Mouse (Mus musculus): ENCODE measurements around the gene Slc12a7. TPM values are rescaled to one million over a fixed set of nuclear protein-coding genes. Genes with fewer than 3 reads are reported as not detected.

Slc12a7 gene
- polyA plus RNA-seq, 1 experiment from 2014 or later, result 33.8 TPM

DNA sequence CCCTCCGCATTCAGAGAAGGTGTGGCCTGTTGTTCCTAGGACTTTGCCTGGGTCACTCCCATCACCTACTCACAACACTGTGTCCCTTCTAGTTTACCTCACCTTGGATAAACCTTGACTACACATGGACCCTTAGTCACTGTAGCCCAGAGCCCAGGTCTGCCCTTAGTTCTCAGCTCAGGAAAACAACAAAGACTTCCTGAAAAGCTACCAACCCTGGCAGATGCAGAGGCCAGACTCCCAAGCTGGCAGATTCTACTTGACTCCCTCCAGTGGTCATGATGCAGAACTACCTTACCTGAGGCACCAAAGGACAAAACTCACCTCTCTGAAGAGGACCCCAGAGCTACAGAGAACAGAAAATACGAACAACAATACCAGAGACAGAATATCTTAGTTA lies 18.9 kb upstream of the Slc12a7 start:
- peak; percentile 86 for DNase-seq (ENCODE audit: low spot score)

DNA sequence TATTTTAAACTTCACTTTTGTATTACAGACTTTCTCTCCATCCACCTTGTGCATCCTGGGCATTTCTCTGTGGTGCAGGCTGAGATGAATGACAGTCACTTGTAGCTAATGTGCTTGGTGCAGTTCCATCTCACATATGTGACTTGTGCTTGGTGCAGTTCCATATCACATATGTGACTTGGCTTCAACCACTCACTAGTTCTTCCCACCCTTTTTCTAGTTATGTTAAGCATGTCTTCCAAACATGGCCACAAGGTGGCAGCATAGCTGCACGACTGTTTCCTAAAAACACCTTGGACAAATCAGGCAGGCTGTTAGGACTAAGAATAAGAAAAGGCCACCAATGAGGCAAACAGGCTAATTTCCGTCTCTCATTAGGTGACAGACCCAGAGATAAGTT lies 14.7 kb upstream of the Slc12a7 start:
- DNase-seq (ENCODE audit: low spot score), result peak; percentile 94

DNA sequence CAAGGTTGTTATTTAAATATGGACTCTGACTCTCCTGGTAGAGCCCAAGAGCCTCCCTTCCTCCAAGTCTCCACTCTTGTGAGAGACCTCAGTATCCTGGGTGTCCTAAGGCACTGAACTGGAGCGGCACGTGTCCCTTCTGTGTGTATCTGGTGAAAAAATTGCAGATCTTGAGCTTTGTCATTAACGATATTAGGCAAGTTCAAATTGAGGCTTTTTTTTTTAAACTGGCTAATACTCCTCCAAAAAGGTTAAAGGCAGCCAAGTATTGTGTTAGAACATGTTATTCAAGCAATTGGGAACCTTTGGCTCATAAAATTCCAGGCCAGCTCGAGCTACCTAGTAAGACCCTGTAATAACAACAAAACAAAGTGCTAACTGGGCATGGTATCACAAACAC lies 12.7 kb upstream of the Slc12a7 start:
- no peak for DNase-seq (ENCODE audit: low spot score)

DNA sequence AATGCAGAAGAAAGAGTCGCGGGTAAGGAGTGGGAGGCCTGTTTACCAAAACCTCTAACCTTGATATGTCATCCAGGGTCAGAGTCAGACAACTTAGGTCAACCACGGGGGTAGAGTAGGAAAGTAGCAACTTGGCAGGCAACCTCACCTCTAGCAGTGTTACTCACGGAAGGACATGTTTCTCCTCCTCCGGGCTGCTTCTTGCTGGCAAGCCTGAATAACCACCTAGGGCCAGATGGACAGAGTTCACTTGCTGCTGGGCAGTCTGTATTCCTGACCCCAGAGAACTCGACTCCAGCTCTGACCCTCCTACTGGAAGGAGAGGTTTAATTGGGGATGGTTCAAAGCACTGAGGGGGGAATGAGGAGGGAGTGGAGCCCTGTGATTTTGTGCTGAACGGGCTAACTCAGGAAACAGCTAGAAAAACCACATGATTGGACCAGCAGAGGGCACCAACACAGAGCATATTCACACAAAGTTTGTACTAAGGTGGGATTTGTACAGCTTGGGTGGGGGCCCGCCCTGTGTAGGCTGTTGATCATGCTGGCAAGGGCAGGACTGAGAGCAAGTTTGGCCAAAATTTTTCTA lies 9.7 kb upstream of the Slc12a7 start:
- peak; percentile 68 for DNase-seq (ENCODE audit: low spot score)

DNA sequence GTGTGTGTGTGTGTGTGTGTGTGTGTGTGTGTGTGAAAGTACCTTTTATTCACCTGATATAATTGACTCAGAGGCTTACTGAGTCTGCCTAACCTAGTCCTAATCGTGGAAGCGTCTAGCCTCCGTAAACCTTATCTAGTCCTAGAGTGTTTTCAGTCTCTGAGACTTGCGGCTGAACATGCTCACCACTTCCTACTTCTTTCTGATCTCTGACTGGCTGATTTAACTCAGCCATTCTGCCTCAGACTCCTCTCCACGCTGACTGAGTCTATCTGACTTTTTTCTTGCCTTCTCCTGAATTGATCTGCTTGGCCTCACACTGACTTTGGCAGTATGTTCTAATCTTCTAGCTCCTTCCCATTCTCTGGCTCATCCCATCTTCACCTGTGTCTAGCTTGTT lies 7.6 kb upstream of the Slc12a7 start:
- DNase-seq (ENCODE audit: low spot score), result peak; percentile 80

DNA sequence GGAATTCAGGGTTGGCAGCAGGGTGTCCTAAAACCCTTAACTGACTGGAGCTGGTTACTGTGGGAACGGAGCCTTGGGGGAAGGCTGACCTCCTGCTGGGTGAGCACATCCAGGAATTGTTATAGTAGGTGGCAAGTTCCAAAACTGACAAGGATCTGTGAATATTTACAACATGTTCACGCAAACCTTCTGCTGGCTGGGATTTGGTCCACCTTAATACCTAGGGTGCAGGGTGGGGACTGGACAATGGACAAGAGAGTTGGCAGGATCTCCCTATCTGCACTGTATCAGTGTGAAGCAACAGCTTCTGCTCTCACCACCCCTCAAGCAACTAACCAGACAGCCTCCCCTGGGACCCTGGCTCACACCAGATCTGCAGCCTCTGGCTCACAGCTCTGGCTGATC lies 5.3 kb upstream of the Slc12a7 start:
- no peak for DNase-seq (ENCODE audit: low spot score)

DNA sequence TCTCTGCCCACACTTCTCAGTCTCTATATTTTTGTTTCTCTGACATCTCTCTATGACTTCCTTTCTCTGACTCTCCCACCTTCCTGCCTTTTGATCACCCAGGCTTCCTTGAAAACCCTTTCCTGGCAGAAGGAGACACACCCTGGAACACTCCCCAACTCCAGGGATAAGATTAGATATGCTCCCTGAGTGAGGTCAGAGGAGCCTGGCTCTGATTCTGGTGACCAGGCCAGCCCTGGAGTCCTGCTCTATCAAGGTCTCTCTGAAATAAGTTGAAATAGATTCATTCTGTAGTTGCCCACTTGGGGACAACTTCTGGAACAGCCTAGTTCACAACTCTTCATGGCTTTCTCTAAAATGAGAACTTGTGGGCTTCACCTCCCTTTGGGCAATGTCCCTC lies 4.3 kb upstream of the Slc12a7 start:
- DNase-seq (ENCODE audit: low spot score), result no peak

DNA sequence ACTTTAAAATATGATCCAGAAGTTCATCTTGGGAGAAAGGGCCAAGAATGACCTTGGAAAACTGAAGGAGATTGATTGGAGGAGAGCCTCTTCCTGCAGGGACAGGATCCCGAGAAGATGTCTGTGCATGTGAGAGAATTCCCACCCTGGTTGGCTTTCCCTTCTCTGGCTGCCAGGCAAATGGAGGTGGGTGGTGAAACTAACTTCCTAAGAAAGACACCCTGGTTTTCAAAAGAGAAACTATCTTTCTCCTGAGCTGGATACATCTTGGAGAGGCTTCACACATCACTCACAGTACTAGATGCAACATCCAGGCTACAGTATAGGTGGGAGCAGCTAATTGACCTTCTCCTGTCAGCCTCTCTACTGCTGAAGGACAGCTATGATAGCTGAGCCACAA lies 2.0 kb upstream of the Slc12a7 start:
- DNase-seq (ENCODE audit: low spot score), result no peak

DNA sequence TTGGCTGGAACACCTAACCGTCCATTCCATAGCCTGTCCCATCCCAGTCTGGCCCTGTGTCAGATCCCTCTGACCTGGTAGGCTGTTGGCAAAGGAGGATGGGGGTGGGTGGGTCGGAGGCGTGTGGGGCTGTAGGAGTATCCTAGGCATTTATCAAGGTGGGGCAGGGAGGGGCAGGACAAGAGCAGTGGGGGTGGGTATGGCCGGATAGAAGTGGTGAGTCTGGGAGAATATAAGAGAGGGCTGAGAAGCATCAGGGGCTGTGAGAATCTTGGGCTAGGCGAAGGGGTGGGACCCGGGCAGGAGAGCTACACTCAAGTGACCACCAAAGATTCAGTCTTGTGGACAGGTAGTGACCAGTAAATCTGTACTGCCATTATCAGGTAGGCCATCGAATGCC lies 659 bp upstream of the Slc12a7 start:
- DNase-seq (ENCODE audit: low spot score), result no peak

DNA sequence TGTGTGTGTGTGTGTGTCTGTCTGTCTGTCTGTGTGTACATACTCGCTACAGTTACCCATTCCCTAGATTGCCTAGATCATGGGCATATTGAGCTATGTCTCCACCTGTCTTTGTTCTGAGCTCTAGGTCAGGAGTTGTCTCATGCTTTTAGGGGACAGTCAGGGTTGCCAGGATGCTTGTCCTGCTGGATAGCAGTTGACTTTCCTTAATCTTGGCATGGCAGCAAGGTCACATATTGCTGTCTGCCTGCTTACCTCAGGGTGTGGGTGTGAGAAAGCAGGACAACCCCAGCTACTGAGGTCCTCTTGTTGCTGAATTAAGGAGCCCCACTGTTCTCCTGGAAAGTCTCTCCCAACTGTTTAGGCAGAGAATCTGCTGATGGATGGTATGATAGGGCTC lies 1.5 kb downstream of the Slc12a7 start:
- DNase-seq (ENCODE audit: low spot score), result no peak

DNA sequence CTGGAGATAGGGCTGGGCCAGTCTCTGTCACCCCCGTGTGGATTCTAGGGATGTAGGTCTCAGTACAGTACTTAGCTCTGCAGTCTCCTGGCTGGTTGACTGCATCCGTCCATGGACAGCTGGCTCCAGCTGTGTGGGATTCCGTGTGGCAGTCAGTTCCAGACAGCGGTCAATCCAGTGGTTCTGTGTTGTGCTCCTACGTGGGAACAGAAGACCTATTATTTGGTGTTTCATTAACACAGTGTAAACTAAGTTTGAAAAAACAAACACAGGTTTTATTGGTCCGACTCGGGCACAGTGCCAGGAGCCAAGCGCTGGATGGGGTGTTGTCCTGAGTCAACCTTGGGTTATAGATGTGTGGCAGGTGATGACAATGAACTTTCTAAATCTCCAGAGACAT lies 2.4 kb downstream of the Slc12a7 start:
- DNase-seq (ENCODE audit: low spot score), result no peak

DNA sequence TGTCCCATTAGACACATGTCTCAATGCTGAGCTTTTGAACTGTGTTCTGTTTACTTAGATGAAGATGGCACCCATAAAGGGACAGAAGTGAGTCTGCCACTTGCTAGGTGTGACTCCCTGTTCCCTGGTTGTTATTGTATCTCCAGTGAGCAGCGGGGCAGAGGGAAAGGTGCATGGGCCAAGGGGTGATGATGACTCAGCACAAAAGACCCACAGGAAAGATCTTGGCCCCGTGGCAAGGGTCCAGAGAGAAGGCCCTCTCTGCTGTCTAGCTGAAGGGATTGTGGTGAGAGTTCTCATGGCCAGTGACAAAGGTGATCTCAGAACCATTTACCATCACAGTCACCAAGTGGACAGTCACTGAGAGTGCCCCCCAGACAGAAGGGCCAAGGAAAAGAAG lies 3.0 kb downstream of the Slc12a7 start:
- DNase-seq (ENCODE audit: low spot score), result no peak

DNA sequence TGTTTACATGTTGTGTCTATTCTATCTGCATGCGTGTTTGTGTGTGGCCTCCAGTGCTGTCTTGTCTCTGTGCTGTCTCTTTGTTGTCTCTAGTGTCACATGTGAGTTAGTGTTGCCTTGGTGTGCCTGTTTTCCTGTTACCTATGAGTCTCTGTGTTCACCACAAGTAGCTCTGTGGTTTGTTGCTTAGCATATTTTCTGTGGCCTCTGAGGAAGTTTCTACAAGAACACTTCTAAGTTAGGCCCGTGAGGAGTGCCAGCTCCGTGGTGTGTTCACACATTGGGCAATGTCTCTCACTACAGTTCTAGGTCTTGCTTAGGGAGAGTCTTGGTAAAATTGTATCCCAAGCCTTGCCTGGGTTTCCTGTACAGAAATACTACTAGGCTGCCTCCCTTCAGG lies 4.0 kb downstream of the Slc12a7 start:
- peak; percentile 82 for DNase-seq (ENCODE audit: low spot score)

DNA sequence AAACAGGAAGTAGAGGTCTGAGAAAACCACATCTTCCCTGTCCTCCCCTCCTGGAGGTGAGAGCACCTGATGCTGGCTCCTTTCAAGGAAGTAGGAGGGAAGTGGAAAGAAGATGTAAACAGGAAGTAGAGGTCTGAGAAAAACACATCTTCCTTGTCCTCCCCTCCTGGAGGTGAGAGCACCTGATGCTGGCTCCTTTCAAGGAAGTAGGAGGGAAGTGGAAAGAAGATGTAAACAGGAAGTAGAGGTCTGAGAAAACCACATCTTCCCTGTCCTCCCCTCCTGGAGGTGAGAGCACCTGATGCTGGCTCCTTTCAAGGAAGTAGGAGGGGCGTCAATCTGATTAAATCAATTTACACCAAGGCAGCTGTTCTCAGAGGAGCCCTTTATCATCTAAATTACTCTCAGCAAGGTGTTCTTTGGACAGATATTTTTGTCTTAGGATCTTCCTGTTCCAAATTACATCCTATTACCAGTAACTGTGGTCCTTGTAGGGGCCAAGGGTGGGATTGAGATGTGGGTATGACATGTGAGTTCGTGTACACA lies 7.6 kb downstream of the Slc12a7 start:
- peak; percentile 65 for DNase-seq (ENCODE audit: low spot score)

DNA sequence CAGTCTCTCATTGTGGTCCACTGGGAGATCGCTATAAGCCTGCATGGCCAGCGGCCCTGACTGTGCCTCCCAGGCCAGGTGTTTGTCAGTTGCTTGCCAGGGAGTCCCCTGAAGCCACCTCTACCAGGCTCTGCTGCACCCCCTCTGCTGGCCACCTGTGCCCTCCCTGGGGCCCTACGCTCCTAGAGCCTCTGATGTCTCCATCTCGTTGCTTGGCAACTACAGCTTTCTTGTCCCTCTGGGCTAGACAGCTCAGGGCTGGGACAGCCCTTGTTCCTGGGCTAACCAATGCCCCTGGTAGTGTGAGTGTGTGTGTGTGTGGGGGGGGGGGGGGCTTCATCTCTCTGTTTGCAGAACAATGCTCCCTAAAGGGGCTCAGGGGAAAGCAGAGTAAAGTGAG lies 10.1 kb downstream of the Slc12a7 start:
- DNase-seq (ENCODE audit: low spot score), result peak; percentile 80

DNA sequence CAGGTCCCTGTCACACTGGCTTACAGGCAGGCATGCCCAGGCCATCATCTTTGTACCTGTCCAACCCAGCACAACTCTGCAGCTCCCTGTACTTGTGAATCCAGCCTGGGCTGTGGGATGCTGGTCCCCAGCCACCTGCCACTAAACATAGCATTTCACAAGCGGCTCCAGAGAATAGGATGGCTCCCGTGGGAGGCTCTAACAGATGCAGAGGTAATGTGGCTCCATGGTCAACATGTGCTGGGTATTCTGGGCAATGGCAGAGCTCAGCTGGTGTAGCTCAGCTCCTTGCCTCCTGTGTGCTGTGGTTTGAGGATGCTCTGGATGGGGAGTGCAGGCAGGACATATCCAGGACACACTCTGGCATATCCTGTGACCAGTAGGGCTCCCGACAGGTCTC lies 10.8 kb downstream of the Slc12a7 start:
- DNase-seq (ENCODE audit: low spot score), result no peak

DNA sequence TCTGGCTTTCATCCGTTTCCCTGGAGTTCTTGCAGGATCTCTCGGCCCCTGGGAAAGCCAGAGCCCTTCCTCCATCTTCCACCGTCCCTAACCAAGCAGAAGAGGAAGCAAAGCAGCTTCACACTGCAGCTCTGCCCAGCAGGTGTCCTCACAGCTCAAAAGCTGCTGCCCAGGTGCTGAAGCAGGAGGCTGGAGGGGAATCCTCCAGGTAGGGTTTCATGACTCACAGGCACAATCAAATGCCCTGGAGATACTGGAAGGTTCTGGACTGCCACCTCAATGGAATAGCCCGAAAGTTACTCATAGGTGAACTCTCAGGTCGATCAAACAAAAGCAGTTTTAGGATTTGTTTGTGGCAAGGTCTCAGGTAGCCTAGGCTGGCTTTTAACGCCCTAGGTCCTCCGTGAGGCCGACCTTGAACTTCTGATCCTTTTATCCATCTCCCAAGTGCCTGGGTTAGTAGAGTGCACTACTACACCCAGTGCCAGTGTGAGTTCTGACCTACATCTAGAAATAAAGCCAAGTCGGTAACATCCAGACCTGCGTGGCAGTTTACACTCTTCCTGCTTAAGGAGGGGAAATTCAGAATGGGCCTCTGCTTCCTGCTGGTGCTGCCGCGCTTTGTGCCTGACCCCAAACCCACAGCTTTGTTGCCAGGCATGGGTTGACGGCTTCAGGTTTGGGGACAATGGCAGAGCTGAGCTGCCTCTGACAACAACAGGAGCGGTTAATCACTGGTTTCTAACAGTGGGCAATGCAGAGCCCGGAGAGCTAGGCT lies 16.0 kb downstream of the Slc12a7 start:
- peak; percentile 64 for DNase-seq (ENCODE audit: low spot score)

DNA sequence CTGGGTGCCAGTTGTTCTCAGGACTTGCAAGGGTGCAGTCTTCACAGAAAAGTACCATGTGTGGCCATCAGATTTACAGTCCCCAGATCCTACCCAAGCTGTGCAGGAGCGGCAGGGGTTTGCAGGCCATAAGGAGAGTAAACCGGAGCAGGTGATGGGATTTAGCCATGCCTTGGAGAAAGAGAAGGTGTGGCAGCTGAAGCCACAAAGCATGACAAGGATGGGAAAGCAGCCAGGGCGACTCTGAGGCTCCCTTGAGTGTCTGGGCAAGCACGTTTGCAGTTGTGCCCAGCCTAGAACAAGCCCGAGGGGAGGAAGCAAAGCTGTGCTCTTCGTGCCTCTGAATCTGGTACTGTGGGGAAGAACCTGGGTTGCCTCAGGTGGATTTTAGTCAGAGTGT lies 17.5 kb downstream of the Slc12a7 start:
- no peak for DNase-seq (ENCODE audit: low spot score)

DNA sequence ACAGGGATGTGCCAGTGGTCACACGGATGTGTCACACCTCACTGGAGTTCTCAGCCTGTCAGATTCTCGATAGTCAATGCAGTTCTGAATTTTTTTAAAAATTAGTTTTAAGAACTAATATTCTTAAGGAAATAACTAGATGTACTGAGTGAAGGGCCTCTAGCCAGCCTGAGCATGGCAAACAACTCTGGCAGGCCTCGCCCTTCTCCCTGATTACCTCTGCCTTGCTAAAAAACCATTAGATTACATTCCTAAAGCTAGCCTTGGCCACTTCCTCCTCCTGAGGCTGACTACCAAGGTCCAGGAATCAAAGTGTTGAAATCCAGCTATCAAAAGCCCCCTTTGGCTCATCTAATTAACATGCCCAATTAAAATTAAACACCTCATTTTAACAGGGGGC lies 18.4 kb downstream of the Slc12a7 start:
- DNase-seq (ENCODE audit: low spot score), result no peak

DNA sequence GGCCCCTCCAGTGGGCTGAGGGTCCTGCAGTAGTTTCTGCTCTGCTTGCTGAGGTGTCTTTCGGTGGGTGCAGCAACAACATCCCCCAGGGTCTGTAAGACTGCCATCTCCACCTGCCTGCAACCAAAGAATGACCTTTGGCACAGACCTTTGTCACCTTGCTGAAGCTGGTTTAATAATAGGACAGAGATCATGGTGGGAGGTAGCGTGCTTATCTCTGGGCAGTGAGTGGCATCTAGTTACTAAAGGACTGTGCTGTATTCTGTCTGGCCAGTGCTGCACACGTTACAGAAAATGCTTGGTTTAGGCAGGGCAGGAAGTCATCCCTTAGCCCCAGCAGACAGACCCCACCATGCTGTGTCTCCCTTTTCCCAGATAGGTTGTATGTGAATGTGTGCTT lies 22.9 kb downstream of the Slc12a7 start:
- DNase-seq (ENCODE audit: low spot score), result no peak

DNA sequence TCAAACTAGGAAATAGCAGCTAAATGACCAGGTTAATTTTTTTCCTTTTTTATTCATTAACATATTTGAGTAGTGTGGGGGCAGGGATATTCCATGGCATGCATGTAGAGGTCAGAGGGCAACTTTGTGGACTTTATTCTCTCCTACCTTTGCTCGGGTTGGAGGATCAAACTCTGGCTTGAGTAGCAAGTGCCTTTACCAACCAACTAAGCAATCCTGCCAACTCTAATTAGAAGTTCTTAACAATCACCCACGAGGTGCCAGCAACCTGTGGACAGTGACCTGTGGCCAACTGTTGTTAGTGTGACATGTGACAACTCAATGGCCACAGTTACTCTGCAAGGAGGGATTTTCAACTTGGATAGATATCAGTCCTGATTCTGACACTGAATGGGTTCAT lies 24.0 kb downstream of the Slc12a7 start:
- no peak for DNase-seq (ENCODE audit: low spot score)

DNA sequence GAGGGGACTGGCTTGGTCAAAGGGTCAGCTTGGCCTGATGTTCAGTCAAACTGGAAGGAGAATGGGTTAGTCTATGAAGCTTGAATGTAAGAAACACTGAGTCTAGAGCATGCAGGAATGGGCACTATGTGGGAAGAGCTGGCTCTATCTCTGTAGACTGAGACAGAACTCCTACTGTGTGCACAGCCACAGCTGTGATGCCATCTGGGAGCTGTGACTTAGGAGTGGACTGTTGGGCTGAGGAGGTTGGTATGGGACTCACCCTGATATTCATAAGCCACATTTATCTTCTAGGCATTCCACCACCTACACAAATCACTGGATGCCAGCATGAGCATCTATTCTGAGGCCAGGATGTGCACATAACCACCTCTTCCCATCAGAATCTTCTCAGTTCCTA lies 24.5 kb downstream of the Slc12a7 start:
- DNase-seq (ENCODE audit: low spot score), result no peak

DNA sequence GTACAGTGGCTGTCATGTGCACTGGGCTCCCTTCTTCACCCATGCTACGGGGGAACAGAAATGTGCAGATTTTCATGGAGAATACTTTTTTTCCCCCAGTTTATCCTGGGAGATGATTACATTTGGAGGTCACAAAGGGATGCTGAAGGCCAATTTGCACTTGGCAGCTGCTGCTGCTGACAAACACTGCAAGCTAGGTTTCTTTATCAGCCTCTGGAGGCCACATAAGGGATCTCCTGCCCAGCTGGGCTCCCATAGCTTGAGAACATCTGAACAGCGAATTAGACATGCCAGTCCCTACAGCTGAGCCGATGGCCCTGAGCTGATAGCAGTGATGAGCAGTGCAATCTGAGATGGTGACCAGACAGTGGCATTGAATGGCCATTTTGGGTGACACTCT lies 26.7 kb downstream of the Slc12a7 start:
- no peak for DNase-seq (ENCODE audit: low spot score)
